Mouse (Mus musculus) induced T-regulatory cell, adult 2 months (primary cell): ENCODE results near the gene Gm49355.

Experiments used
- DNase-seq: peaks from one replicate; pipeline ENCODE4 v3.0.0-alpha.2; 2012; ENCODE audit warnings: low read depth

The Gm49355 gene

DNA sequence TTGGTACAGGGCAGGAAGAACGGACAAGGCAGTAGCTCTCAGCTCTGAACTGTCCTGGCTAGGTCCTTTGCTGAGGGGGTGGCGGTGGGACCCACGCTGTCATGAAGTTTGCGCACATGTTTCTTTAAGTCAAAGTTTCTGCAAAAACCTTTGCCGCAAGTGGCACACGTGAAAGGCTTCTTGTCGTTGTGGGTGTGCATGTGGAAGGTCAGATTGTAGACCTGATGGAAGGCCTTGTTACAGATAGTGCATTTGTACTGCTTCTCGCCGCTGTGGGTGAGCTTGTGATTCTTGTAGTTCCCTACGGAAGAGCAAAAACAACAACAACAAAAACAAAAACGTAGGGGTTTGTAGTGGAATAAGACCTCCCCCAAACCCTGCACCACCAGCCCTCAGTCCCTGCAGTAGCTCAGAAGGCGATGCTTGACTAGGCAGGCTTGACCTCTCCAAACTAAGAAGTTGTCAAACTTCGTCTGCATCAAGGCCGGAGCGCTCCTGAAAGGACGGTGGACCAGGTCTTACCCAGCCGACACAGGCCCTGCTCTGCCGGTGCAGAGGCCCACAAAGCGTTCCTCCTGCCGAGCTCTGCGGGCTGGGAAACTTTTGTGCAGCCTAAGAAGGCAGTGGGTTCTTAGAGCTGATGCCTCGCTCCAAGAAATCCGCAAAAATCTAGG is 58.8 kb downstream of the Gm49355 start:
- no peak for DNase-seq

DNA sequence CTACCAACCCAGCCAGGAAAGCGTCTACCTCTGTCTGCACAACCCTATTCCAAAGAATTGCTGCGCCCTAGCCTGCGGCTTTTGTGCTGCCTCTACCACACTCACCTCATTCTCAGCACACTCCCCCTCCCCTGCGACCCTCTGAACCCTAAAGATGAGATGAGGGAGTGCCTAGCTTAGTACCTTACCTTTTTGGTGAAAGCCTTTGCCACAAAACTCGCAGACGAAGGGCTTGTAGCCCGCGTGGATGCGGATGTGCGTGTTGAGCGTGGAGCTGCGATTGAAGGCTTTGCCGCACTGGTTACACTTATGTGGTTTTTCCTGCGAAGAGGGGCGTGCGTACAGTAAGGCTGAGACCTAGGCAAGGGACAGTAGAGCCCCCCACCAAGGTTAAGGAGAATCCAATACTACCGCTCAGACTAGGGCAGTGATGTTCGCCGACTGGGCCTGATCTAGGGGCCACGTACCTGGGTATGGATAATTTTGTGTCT is 59.7 kb downstream of the Gm49355 start:
- DNase-seq: no peak

DNA sequence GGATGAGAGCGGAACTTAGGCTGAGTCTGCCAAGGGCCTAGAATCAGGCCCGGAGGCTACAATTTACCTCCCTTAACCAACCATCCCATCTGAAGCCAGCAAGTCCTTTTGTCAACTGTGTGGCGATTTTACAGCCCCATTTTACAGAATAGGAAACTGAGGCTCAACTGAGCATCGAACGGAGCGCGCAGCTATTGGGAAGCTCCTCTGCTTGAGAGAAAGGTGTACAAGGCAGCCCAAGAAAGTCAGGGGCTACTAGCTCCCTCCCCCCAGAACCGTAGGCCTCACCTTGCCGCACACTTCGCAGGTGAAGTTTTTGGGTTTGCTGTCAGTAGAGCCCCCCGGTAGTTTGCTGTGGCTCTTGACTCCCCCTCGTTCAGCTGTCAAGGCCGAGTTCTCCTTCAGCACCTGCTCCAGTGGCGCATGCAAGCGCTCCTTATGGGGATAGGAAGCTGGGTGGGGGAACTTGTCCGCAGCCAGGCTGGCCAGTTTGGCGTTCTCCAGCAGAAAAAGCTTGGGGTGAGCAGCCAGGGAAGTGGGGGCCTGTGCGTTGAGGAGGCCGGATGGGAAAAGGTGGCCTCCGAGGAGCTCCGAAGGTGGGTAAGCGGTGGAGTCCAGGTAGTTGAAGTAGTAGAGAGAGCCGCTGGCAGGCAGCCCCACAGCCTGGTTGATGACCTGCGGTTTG is 60.4 kb downstream of the Gm49355 start:
- no peak for DNase-seq

DNA sequence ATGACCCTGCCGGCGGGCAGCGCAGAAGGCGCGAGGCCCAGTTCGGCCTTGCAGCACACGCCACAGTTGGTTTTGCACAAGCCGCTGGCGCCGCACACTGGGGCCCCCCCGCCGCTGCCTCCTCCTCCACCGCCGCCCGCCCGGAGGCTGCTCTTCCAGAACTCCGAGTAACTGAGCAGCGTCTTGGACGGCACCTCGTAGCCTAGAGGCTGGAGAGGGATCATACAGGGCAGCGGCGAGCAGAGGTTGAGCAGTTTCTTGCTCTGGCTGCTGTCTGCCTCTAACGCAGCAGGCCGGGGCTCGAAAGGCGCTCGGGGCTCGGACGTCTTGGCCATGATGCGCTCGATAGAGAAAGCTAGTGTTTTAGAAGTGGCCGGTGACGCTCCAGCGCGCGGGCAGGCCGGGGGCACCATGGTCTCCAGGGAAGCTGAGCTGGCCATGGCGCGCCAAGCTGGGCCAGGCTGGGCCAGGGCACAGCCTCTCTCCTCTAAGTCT is 61.0 kb downstream of the Gm49355 start:
- no peak for DNase-seq

DNA sequence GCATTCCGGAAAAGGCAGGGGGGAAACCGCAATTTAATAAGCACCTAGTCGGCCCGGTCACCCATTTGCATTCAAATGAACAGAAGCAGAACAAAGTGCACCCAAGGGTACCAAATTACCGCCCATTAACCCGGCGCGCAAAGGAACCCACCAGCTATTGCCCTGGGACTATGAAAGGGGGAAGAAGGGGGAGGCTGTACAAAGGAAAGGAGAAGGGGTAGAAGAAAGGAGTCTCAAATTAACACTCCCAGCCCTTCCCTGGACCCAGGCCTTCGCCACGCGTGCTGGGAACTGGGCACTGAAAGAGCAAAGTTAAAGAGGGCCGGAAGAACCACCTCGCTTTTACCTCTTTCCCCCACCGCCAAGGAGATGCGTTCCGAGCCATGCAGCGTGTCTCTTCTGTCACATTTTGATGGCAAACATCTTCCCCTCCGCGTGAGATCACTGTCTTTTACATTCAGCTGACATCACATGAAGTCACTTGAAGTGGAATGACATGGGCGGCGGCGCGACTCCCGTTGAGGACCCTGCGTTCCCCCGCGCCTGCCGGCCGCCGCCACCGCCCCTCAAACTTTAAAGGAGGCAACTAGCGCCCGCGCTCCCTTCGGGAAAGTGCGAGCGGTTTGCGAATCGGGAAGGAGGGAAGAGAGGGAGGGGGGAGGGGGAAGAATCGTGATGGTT is 61.6 kb downstream of the Gm49355 start:
- no peak for DNase-seq

DNA sequence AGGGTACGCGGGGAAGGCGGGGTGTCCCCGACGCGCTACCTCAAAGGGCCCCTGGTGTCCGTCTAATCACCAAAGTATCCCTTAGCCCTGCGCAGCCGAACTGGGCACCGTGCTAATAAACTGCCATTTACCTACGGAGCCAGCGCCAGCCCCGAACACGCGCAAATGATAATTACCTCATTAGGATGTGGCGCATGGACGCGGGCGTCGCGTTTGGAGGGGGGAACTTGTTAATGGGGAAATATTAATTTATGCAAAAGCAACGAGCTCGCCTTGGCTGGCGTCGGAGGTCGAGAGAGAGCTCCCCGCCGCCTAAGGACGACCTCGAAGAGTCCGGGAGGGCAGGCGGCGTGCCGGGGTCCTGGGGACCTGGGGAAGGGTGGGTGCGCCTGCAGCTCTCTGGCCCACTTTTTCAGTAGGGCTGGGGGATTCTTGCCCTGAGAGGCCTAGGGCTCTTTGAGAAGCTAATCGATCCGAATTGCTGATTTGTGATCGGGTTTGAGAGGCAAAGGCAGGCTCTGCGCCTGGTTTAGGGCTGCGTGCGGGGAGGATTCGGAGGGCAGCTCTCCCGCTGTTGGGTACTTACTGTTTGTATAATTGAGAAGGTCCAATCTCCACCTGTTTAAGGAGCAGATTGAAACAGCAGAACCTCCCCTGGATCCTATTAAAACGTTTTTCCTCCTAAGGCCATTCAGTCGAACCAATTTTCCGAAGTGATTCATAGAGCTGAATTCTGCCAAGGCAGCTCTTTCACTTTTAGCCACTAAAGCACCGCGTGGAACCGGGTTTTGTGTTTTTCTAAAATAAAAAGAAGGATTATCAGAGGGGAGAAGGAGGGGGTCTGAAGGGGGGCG is 62.5 kb downstream of the Gm49355 start:
- DNase-seq: no peak

DNA sequence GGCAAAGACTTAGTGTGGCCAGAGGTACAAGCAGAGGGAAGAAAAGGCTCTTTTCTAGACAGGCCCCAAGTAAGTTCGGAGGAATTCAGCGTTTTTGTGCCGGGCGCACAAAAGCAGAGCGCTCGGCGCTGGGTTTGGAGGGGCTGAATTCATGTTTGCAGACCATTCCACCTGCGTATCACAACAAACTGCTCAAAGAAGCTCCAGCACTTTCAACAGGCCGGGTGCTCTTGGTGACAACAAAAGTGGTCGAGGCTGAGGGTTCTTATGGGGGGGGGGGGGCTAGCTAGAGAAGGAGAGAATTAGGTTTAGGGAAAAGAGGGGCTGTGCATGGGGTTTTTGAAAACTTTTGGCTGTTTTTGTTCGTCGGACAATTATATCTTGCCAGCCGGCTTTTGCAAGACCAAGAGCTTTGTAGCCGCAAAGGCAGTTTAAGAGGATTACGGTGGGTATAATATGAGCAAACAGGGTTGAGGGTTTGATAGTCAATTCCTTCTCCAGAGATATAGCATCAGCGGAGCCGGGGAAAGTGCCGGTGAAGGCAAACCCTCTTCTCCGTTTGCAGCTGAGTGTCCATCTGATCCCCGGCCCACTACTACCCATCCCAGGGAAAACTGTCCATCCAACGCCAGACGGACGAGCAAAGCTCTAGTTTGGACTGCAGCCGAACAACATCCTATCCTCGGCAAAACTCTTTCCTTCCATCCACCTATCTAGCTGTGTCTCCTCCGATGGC is 63.3 kb downstream of the Gm49355 start:
- DNase-seq: no peak

DNA sequence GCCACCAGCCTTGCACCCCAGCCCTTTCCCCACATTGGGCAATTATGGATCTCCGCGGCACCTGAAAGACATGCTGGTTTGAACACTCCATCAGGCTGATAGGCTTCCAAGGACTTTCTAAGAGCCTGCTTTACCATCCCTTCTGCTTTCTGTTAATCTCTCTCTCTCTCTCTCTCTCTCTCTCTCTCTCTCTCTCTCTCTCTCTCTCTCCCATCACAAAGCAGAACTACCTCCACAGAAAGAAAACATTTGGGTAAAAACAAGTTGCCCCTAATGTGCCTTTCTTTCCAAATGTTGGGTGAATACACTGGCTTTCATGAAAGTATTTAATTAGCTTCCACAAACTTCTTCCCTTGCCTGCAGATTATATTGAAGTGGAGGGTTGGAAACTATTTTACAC is 64.3 kb downstream of the Gm49355 start, which contains the start of gene Fezf2:
Fezf2 (minus strand) TSS at position 101 of the 400 bp plus-strand sequence.
- no peak for DNase-seq

DNA sequence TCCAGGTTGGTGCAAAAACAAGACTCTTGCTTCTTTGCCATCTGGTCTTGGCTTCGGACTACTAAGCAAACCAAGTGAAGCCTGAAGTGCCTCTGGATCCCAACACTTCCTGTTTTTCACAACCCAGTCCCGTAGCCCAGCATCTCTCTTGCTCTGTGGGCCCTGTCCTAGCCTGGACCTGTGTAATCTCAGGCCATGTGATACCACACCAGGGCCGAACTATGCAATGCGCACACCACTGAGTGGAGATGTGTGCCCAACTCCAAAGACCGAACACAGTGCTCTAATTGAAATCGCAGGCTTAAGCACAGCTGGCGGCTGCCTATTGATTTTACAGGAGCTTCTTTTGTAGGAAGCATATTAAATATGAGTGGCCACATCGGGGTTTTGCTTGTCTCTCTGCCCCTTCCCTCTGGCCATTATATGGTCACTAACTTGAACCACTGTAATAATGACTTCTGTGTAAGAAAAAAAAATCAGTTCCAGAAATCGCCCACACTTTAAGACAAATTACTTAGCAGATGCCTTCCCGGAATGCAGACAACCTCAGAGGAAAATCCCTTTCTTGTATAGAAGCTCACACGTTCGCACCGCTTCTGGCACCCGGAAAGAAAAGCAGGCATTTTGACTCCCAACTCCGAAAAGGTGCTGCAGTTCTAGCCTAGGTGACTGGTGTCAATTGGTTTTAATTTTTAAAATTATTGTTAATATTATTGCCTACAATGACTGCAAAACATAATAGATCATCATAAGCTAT is 65.7 kb downstream of the Gm49355 start:
- no peak for DNase-seq

DNA sequence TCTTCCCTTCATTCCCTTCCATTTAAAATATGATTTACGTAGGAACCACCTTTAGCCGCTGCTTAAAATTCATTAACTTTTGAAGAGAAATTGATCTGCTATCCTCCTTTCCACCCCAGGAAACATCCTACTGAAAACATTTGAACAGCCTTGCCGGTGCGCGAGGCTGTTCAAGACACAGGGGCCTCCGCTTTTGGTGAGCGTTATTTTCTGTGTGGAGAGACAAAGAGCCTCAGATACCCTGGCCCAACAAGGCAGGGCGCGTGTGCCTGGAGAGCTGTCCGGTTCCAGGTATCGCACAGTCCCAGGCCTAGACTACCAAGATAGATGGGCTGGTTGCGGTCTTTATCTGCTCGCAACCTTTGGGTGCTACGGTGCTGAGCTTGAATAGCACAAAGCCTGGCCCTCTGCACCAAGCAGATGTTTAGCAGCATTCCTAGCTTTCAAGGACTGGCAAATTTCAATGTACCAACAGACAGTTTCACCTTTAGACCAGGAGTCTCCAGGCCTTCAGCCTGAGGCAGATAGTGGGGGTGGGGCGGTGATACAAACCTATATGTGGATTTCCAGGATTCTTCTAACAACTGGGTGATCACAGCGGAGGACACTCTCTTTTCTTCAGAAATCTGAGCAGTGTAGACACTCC is 66.6 kb downstream of the Gm49355 start:
- no peak for DNase-seq
